Mouse (Mus musculus) neural tube, embryonic 14.5 days (tissue): Measurements from ENCODE around the gene Rgs12. TPM values are rescaled to one million over a fixed set of nuclear protein-coding genes. Genes with fewer than 3 reads are reported as not detected.
A peak's percentile ranks its signal among the peaks of the same experiment; 100 is the strongest.

Experiments used
- ATAC-seq: fragments of 200-750 bp; cut with Nextera tagmentation; 2 replicates; pipeline ENCODE4 v1.8.0; 2017; ENCODE audit warnings: low read depth, mild to moderate bottlenecking, moderate TSS enrichment, moderate library complexity
- H3K27ac ChIP-seq: fragments of 300-500 bp; sonication (generic); 2 replicates; pipeline ENCODE4 v1.5.1; 2014; ENCODE audit warnings: low read depth, mild to moderate bottlenecking, control low read depth, low read length, moderate library complexity, mixed read lengths
- H3K27me3 ChIP-seq: fragments of 300-500 bp; sonication (generic); 2 replicates; pipeline ENCODE4 v1.6.1; 2014; ENCODE audit warnings: low read length; ENCODE audit not compliant: control insufficient read depth, insufficient read depth
- H3K36me3 ChIP-seq: fragments of 300-500 bp; sonication (generic); 2 replicates; pipeline ENCODE4 v1.6.1; 2014; ENCODE audit warnings: low read length, mixed read lengths; ENCODE audit not compliant: control insufficient read depth, insufficient read depth
- H3K4me1 ChIP-seq: fragments of 300-500 bp; sonication (generic); 2 replicates; pipeline ENCODE4 v1.6.1; 2014; ENCODE audit warnings: low read length; ENCODE audit not compliant: control insufficient read depth, insufficient read depth
- H3K4me2 ChIP-seq: fragments of 300-500 bp; sonication (generic); 2 replicates; pipeline ENCODE4 v1.6.1; 2014; ENCODE audit warnings: mild to moderate bottlenecking, low read depth, low read length, control low read depth
- H3K4me3 ChIP-seq: fragments of 300-500 bp; sonication (generic); 2 replicates; pipeline ENCODE4 v1.5.1; 2014; ENCODE audit warnings: low read depth, low read length, control low read depth, mixed read lengths
- H3K9ac ChIP-seq: fragments of 300-500 bp; sonication (generic); replicated peaks from 2 replicates; pipeline ENCODE4 v1.6.1; 2014; ENCODE audit warnings: low read depth, mild to moderate bottlenecking, control low read depth, low read length, mixed read lengths
- H3K9me3 ChIP-seq: fragments of 300-500 bp; sonication (generic); 2 replicates; pipeline ENCODE4 v1.6.1; 2016; ENCODE audit warnings: low read length; ENCODE audit not compliant: control insufficient read depth
- WGBS: fragments of 180-500 bp; shearing (Covaris S2); extraction: QIAGEN DNeasy Blood & Tissue Kit; methylation state at CpG from one replicate; pipeline ENCODE4 v1.1.7; 2014; 5-methylcytosine and 5-hydroxymethylcytosine counted together
- polyA plus RNA-seq: library from polyadenylated mRNA; unstranded; fragments of >200 nt; fragmentation: Nextera tagmentation; extraction: Ambion mirVana; gene quantifications from 2 replicates; pipeline ENCODE4 v1.2.1, GENCODE M21; 2014

Rgs12 gene
- polyA plus RNA-seq, 1 experiment from 2014 or later, result 31.6 TPM

DNA sequence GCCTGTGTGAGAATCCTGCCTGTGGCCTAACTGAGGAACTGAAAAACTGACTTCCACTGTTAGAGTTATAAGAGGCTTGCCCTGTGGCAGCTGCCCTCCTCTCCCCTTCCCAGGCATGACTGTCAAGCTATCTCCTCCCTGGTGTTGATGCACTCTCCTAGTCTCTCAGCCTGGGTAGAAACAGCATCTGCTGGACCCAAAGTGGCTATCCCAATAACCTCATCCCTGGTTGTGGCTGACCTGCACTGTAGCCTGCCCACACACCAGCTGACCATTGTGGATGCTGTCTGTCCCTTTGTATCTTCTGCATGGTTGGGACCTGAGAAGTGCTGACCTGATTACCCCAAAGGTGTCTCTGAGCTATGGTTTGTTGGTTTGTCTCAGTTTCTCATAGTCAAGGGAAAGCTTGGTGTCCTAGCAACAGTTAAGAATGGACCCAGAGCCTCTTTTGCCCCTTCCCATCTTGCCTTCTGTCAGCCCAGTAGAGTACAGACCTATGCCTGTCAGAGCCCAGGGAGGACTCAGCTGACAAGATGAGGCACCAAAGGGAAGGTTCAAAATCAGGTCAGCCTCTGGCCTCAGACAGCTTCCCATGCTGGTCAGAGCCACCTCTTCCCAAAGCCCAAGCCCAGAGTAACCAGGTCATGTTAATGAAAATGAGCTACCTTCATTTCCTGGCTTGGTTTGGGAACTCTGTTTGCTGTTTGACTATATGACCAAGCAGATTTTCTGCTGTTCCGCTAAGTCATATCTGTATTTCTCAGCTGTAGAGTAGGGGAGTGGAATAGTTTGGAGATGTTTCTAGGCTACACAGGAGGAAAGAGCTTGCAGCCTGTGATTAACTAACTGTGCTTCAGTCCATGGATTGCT is 39.4 kb upstream of the Rgs12 start:
- no peak overlapping the region for H3K4me3 ChIP-seq
- WGBS, result 100% methylated on average over 1 of the region's 1 CpGs
- H3K36me3 ChIP-seq, result peaks cover 39% of the 10 kb centered on the region
- ATAC-seq, result no peak
- no peak overlapping the region for H3K9ac ChIP-seq
- no peaks in the 10 kb centered on the region for H3K9me3 ChIP-seq
- no peak overlapping the region for H3K4me2 ChIP-seq
- no peak overlapping the region for H3K27ac ChIP-seq
- H3K4me1 ChIP-seq, result no peaks in the 10 kb centered on the region
- H3K27me3 ChIP-seq, result no peaks in the 10 kb centered on the region

DNA sequence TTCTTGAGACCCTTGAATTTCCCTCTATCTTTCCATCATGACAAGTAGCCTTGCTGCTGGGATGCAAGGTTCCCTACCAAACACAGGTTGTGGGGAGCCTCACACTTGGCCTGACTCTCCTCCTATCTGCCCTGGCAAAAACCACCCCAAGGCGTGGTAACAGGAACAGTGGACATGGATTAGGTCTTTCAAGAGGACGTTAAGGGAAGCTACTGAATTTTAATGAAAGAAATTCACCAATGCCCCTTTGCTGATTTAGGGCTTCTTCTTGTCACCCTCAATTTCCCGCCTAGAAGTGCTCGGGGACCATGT is 38.8 kb upstream of the Rgs12 start:
- no peak overlapping the region for H3K4me2 ChIP-seq
- H3K4me3 ChIP-seq, result no peak overlapping the region
- H3K36me3 ChIP-seq, result peaks cover 35% of the 10 kb centered on the region
- H3K27me3 ChIP-seq, result no peaks in the 10 kb centered on the region
- no peaks in the 10 kb centered on the region for H3K4me1 ChIP-seq
- H3K9ac ChIP-seq, result no peak overlapping the region
- ATAC-seq, result no peak
- H3K9me3 ChIP-seq, result no peaks in the 10 kb centered on the region
- 62% methylated on average over 4 of the region's 4 CpGs for WGBS
- no peak overlapping the region for H3K27ac ChIP-seq

DNA sequence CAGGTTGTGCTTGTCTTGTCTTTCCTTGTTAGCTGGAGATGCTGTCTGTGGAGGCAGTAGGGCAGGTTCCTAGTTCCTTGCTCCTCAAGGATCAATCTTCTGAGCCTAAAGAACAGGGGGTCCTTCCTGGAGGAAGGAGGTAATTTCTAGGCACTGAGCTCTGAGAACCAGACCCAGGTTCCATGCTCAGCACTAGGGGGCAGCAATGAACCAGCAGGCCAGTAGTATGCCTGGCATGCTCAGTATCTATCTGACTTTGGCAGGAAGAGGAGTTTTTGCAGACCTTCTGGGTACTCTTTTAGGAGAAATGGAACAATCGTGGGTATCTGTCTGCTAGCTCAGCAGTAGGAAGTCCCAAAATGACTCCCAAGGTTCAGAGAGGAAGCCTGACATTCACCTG is 33.4 kb upstream of the Rgs12 start:
- Histone ChIP-seq H3K9ac (no peak overlapping the region), H3K4me1 (peaks cover 3% of the 10 kb centered on the region; the same call in 1 of the 2 replicates), H3K36me3 (no peaks in the 10 kb centered on the region), H3K4me3 (no peak overlapping the region), H3K4me2 (no peak overlapping the region), H3K9me3 (no peaks in the 10 kb centered on the region), H3K27me3 (no peaks in the 10 kb centered on the region), H3K27ac (no peak overlapping the region)
- WGBS, result 13% methylated on average over 1 of the region's 1 CpGs
- peak; percentile 77; the same call in 1 of the 2 replicates for ATAC-seq

DNA sequence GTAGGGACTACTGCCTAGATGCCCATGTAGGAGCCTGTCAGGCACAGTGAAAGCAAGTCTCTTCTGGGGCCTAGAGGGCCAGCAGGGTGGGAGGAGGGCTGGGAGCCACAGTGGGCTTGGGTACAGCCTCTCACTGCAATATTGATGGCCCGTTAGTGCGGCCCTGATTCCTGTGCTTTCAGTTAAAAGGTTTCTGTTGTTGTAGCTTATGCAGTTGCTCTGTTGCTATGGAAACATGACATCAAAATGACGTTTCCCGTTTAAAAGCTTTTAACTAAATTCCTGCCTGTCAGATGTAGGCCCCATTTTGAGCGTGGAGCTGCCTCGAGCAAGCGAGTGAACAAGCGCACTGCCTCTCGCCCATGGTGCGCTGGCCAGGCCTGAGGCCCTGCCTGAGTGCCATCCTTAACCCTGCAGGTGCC is 32.0 kb upstream of the Rgs12 start:
- no peaks in the 10 kb centered on the region for H3K9me3 ChIP-seq
- 0 out of 2 replicates have a peak overlapping the region, but pooled peaks have one; percentile 24 for H3K27ac ChIP-seq
- H3K36me3 ChIP-seq, result no peaks in the 10 kb centered on the region
- H3K4me3 ChIP-seq, result no peak overlapping the region
- ATAC-seq, result peak; percentile 36; the same call in 1 of the 2 replicates
- H3K9ac ChIP-seq, result no peak overlapping the region
- no peak overlapping the region for H3K4me2 ChIP-seq
- 37% methylated on average over 10 of the region's 10 CpGs for WGBS
- no peaks in the 10 kb centered on the region for H3K27me3 ChIP-seq
- peaks cover 3% of the 10 kb centered on the region; the same call in 1 of the 2 replicates for H3K4me1 ChIP-seq

DNA sequence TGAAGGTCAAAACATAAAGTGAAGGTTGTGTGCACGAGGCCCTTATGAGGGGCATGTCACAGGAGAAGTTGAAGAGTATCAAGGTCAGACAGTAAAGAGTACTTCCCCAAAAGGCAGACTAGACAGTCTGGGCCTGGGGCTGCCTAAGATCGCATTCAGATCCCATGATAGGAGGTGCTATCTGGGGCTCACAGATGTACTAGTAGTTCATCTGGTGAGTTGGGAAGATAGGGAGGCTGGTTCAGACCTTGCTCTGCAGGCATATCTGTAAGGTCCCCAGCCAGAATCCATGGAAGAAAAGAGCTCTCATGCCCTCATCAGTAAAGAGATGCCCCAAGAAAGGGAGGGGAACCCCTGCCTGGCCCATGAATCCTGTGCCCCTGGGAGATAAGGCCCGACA is 30.5 kb upstream of the Rgs12 start:
- no peak overlapping the region for H3K9ac ChIP-seq
- no peak overlapping the region for H3K4me2 ChIP-seq
- no peaks in the 10 kb centered on the region for H3K27me3 ChIP-seq
- peaks cover 3% of the 10 kb centered on the region; the same call in 1 of the 2 replicates for H3K4me1 ChIP-seq
- no peak overlapping the region for H3K27ac ChIP-seq
- ATAC-seq, result no peak
- H3K36me3 ChIP-seq, result no peaks in the 10 kb centered on the region
- WGBS, result 87% methylated on average over 3 of the region's 3 CpGs
- no peak overlapping the region for H3K4me3 ChIP-seq
- no peaks in the 10 kb centered on the region for H3K9me3 ChIP-seq

DNA sequence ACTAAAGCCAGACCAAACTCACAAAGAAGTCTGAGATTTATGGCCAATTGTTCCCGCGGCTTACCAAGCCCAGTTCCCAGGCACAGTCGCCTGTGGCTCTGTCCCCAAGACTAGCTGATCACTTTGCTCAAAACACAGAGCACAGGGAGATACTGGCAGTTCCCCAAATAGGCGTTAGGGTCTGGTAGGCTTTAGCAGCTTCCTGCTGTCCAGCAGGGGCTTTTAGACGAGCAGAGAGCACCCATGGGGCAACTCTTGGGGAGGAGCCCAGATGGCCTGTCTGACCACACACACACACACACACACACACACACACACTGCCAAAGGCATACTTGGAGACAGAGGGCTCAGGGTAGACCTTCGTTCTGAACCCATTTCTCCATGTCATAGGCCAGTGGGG is 26.7 kb upstream of the Rgs12 start:
- Histone ChIP-seq H3K4me3 (no peak overlapping the region), H3K4me2 (no peak overlapping the region), H3K27me3 (no peaks in the 10 kb centered on the region), H3K9ac (no peak overlapping the region), H3K27ac (no peak overlapping the region), H3K9me3 (no peaks in the 10 kb centered on the region), H3K4me1 (no peaks in the 10 kb centered on the region), H3K36me3 (no peaks in the 10 kb centered on the region)
- WGBS, result 10% methylated on average over 6 of the region's 6 CpGs
- ATAC-seq, result no peak

DNA sequence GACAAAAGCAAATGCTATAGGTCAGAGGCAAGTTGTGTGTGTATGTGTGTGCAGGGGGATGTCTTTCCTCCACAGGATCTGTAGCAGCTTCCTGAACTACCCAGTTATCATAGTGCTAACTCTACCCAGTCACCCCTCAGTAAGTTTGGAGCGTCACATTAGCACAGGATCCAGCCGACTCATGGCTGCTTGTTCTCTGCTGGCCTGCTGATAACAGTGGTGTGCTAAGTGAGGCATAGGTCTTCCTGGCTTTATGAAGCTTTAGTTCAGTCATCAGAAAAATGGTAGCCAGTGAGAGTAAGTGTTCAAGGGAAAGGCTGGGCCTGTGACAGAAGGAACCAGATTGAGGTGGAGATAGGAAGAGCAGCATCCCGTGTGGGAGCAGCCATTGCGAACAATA is 25.3 kb upstream of the Rgs12 start:
- H3K27me3 ChIP-seq, result no peaks in the 10 kb centered on the region
- no peak for ATAC-seq
- no peak overlapping the region for H3K9ac ChIP-seq
- no peaks in the 10 kb centered on the region for H3K4me1 ChIP-seq
- no peaks in the 10 kb centered on the region for H3K9me3 ChIP-seq
- no peak overlapping the region for H3K27ac ChIP-seq
- no peak overlapping the region for H3K4me3 ChIP-seq
- 96% methylated on average over 4 of the region's 4 CpGs for WGBS
- no peak overlapping the region for H3K4me2 ChIP-seq
- H3K36me3 ChIP-seq, result no peaks in the 10 kb centered on the region

DNA sequence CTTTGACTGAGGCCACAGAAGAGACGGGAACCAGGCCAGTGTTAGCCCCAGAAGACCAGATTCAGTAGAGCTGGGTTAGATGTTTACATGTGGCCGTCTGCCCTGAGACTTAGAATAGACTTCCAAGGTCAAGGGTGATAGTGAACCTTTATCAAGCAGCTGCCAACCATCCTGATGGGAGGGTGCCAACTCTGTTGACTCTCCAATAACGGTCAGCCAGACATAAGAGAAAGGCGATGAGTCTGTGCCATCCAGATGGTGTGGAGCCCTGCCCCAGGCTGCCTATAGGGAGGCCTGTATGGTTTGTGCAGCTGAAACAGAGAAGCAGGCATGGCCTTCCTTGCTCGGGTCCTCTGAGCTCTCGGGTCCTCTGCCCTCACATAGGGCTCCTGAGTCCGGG is 24.7 kb upstream of the Rgs12 start:
- no peak overlapping the region for H3K27ac ChIP-seq
- H3K36me3 ChIP-seq, result no peaks in the 10 kb centered on the region
- H3K9me3 ChIP-seq, result no peaks in the 10 kb centered on the region
- no peaks in the 10 kb centered on the region for H3K4me1 ChIP-seq
- H3K4me2 ChIP-seq, result no peak overlapping the region
- ATAC-seq, result no peak
- H3K4me3 ChIP-seq, result no peak overlapping the region
- 91% methylated on average over 7 of the region's 7 CpGs for WGBS
- no peak overlapping the region for H3K9ac ChIP-seq
- no peaks in the 10 kb centered on the region for H3K27me3 ChIP-seq

DNA sequence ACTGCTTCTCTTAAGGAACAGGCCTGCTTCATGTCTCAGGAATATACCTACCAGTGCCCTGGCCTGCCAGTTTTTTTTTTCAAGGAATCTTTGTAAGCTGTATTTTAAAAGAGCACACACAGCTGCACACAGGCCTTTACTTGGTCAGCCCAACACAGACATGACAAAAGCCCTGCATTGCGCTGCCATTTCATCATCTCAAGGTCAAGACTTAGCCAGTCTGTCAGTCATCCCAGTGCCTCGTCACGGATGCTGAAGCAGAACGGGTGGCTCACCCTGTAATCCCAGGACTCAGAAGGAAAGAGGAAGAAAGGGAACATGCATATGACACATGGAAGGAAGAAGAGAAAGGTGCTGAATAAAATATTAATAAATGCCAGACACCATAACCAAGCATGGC is 21.6 kb upstream of the Rgs12 start:
- H3K4me1 ChIP-seq, result peaks cover 11% of the 10 kb centered on the region; the same call in 1 of the 2 replicates
- whole genome bisulfite sequencing, result 89% methylated on average over 4 of the region's 4 CpGs
- no peaks in the 10 kb centered on the region for H3K27me3 ChIP-seq
- no peak overlapping the region for H3K4me3 ChIP-seq
- no peak overlapping the region for H3K4me2 ChIP-seq
- H3K36me3 ChIP-seq, result no peaks in the 10 kb centered on the region
- no peak overlapping the region for H3K27ac ChIP-seq
- ATAC-seq, result no peak
- no peaks in the 10 kb centered on the region for H3K9me3 ChIP-seq
- H3K9ac ChIP-seq, result no peak overlapping the region
